Mouse (Mus musculus): Measurements from ENCODE around the gene Gfra1. TPM values are rescaled to one million over a fixed set of nuclear protein-coding genes. Genes with fewer than 3 reads are reported as not detected.

Gfra1 gene
- polyA plus RNA-seq, 1 experiment from 2014 or later, result 40.4 TPM

- no peak overlapping the region for H3K4me3 ChIP-seq (ENCODE audit: low read depth, low read length)
- 92% methylated on average over 4 of the region's 4 CpGs for WGBS
- H3K27ac ChIP-seq (ENCODE audit: low read depth, low read length), result no peak overlapping the region
These were observed 81.6 kb downstream of the Gfra1 start for GRCm38 (mm10) chr19:58374155-58374554.

GRCm38 (mm10) chr19:58368513-58368912 lies 87.2 kb downstream of the Gfra1 start:
- Histone ChIP-seq H3K4me1 (ENCODE audit: control insufficient read depth, insufficient read depth, low read length) (no peaks in the 10 kb centered on the region), H3K27ac (ENCODE audit: low read depth, low read length) (no peak overlapping the region), H3K9me3 (ENCODE audit: control insufficient read depth, low read length) (no peaks in the 10 kb centered on the region), H3K4me3 (ENCODE audit: low read depth, low read length) (no peak overlapping the region), H3K27me3 (ENCODE audit: control insufficient read depth, insufficient read depth, low read length) (no peaks in the 10 kb centered on the region), H3K36me3 (ENCODE audit: control insufficient read depth, insufficient read depth, low read length) (no peaks in the 10 kb centered on the region; the same call in 1 of the 2 replicates), H3K9ac (ENCODE audit: low read length) (no peak overlapping the region), H3K4me2 (ENCODE audit: low read depth) (no peak overlapping the region)
- 65% methylated on average over 2 of the region's 2 CpGs for WGBS
- DNase-seq (ENCODE audit: low spot score) (no peak), ATAC-seq (ENCODE audit: insufficient read depth, low FRiP score, low TSS enrichment) (no peak)

More at GRCm38 (mm10) chr19:58374155-58374554, 81.6 kb downstream of the Gfra1 start:
- no peak for DNase-seq (ENCODE audit: low spot score)
- Histone ChIP-seq H3K9me3 (ENCODE audit: control insufficient read depth, low read length) (no peaks in the 10 kb centered on the region), H3K4me1 (ENCODE audit: control insufficient read depth, insufficient read depth, low read length) (no peaks in the 10 kb centered on the region), H3K4me2 (ENCODE audit: low read depth) (no peak overlapping the region), H3K27me3 (ENCODE audit: control insufficient read depth, insufficient read depth, low read length) (no peaks in the 10 kb centered on the region), H3K9ac (ENCODE audit: low read length) (no peak overlapping the region), H3K36me3 (ENCODE audit: control insufficient read depth, insufficient read depth, low read length) (no peaks in the 10 kb centered on the region)
- no peak for ATAC-seq (ENCODE audit: insufficient read depth, low FRiP score, low TSS enrichment)

- Histone ChIP-seq H3K27ac (ENCODE audit: low read depth, low read length) (no peak overlapping the region), H3K9me3 (ENCODE audit: control insufficient read depth, low read length) (no peaks in the 10 kb centered on the region), H3K4me2 (ENCODE audit: low read depth) (no peak overlapping the region), H3K4me3 (ENCODE audit: low read depth, low read length) (no peak overlapping the region), H3K4me1 (ENCODE audit: control insufficient read depth, insufficient read depth, low read length) (no peaks in the 10 kb centered on the region), H3K27me3 (ENCODE audit: control insufficient read depth, insufficient read depth, low read length) (no peaks in the 10 kb centered on the region), H3K9ac (ENCODE audit: low read length) (no peak overlapping the region), H3K36me3 (ENCODE audit: control insufficient read depth, insufficient read depth, low read length) (no peaks in the 10 kb centered on the region; the same call in 1 of the 2 replicates)
- WGBS, result 61% methylated on average over 9 of the region's 9 CpGs
- ATAC-seq (ENCODE audit: insufficient read depth, low FRiP score, low TSS enrichment) (no peak), DNase-seq (ENCODE audit: low spot score) (no peak)
These were observed 91.0 kb downstream of the Gfra1 start for GRCm38 (mm10) chr19:58364688-58365087.

- WGBS, result 76% methylated on average over 1 of the region's 1 CpGs
These were observed 94.7 kb downstream of the Gfra1 start for GRCm38 (mm10) chr19:58360982-58361381.

GRCm38 (mm10) chr19:58358063-58358462 lies 97.6 kb downstream of the Gfra1 start:
- 90% methylated on average over 13 of the region's 13 CpGs for WGBS
- Histone ChIP-seq H3K4me2 (ENCODE audit: low read depth) (no peak overlapping the region), H3K27me3 (ENCODE audit: control insufficient read depth, insufficient read depth, low read length) (no peaks in the 10 kb centered on the region), H3K36me3 (ENCODE audit: control insufficient read depth, insufficient read depth, low read length) (no peaks in the 10 kb centered on the region), H3K27ac (ENCODE audit: low read depth, low read length) (no peak overlapping the region), H3K9me3 (ENCODE audit: control insufficient read depth, low read length) (no peaks in the 10 kb centered on the region), H3K4me3 (ENCODE audit: low read depth, low read length) (no peak overlapping the region), H3K4me1 (ENCODE audit: control insufficient read depth, insufficient read depth, low read length) (peaks cover 9% of the 10 kb centered on the region), H3K9ac (ENCODE audit: low read length) (no peak overlapping the region)
- no peak for ATAC-seq (ENCODE audit: insufficient read depth, low FRiP score, low TSS enrichment)
- no peak for DNase-seq (ENCODE audit: low spot score)

More at GRCm38 (mm10) chr19:58360982-58361381, 94.7 kb downstream of the Gfra1 start:
- Histone ChIP-seq H3K9ac (ENCODE audit: low read length) (no peak overlapping the region), H3K4me2 (ENCODE audit: low read depth) (no peak overlapping the region), H3K27me3 (ENCODE audit: control insufficient read depth, insufficient read depth, low read length) (no peaks in the 10 kb centered on the region), H3K4me1 (ENCODE audit: control insufficient read depth, insufficient read depth, low read length) (no peaks in the 10 kb centered on the region), H3K27ac (ENCODE audit: low read depth, low read length) (no peak overlapping the region), H3K4me3 (ENCODE audit: low read depth, low read length) (no peak overlapping the region), H3K9me3 (ENCODE audit: control insufficient read depth, low read length) (no peaks in the 10 kb centered on the region), H3K36me3 (ENCODE audit: control insufficient read depth, insufficient read depth, low read length) (no peaks in the 10 kb centered on the region)
- DNase-seq (ENCODE audit: low spot score) (no peak), ATAC-seq (ENCODE audit: insufficient read depth, low FRiP score, low TSS enrichment) (no peak)

- Histone ChIP-seq H3K4me3 (ENCODE audit: low read depth, low read length) (no peak overlapping the region), H3K36me3 (ENCODE audit: control insufficient read depth, insufficient read depth, low read length) (no peaks in the 10 kb centered on the region), H3K9ac (ENCODE audit: low read length) (no peak overlapping the region), H3K9me3 (ENCODE audit: control insufficient read depth, low read length) (no peaks in the 10 kb centered on the region), H3K27me3 (ENCODE audit: control insufficient read depth, insufficient read depth, low read length) (0 out of 2 replicates have a peak, but pooled peaks cover 2% of the 10 kb centered on the region), H3K27ac (ENCODE audit: low read depth, low read length) (no peak overlapping the region), H3K4me2 (ENCODE audit: low read depth) (no peak overlapping the region), H3K4me1 (ENCODE audit: control insufficient read depth, insufficient read depth, low read length) (peaks cover 24% of the 10 kb centered on the region)
- DNase-seq (ENCODE audit: low spot score) (no peak), ATAC-seq (ENCODE audit: insufficient read depth, low FRiP score, low TSS enrichment) (no peak)
- WGBS, result 32% methylated on average over 2 of the region's 2 CpGs
These were observed 101.8 kb downstream of the Gfra1 start for GRCm38 (mm10) chr19:58353953-58354352.

- H3K9ac ChIP-seq (ENCODE audit: low read length), result no peak overlapping the region
- WGBS, result 57% methylated on average over 13 of the region's 13 CpGs
- H3K4me2 ChIP-seq (ENCODE audit: low read depth), result no peak overlapping the region
- H3K27me3 ChIP-seq (ENCODE audit: control insufficient read depth, insufficient read depth, low read length), result 0 out of 2 replicates have a peak, but pooled peaks cover 2% of the 10 kb centered on the region
- H3K4me3 ChIP-seq (ENCODE audit: low read depth, low read length), result no peak overlapping the region
- no peaks in the 10 kb centered on the region for H3K36me3 ChIP-seq (ENCODE audit: control insufficient read depth, insufficient read depth, low read length)
- H3K4me1 ChIP-seq (ENCODE audit: control insufficient read depth, insufficient read depth, low read length), result peaks cover 29% of the 10 kb centered on the region
- ATAC-seq (ENCODE audit: insufficient read depth, low FRiP score, low TSS enrichment), result peak; percentile 48; the same call in 1 of the 2 replicates
- no peak for DNase-seq (ENCODE audit: low spot score)
- H3K27ac ChIP-seq (ENCODE audit: low read depth, low read length), result peak overlapping the region; percentile 58
- no peaks in the 10 kb centered on the region for H3K9me3 ChIP-seq (ENCODE audit: control insufficient read depth, low read length)
These were observed 102.3 kb downstream of the Gfra1 start for GRCm38 (mm10) chr19:58353260-58353870.

- H3K9me3 ChIP-seq (ENCODE audit: control insufficient read depth, low read length), result no peaks in the 10 kb centered on the region
- no peak overlapping the region for H3K4me3 ChIP-seq (ENCODE audit: low read depth, low read length)
- 49% methylated on average over 5 of the region's 5 CpGs for WGBS
- H3K9ac ChIP-seq (ENCODE audit: low read length), result no peak overlapping the region
- ATAC-seq (ENCODE audit: insufficient read depth, low FRiP score, low TSS enrichment) (no peak), DNase-seq (ENCODE audit: low spot score) (peak; percentile 30)
- no peak overlapping the region for H3K4me2 ChIP-seq (ENCODE audit: low read depth)
- no peaks in the 10 kb centered on the region for H3K36me3 ChIP-seq (ENCODE audit: control insufficient read depth, insufficient read depth, low read length)
- no peak overlapping the region for H3K27ac ChIP-seq (ENCODE audit: low read depth, low read length)
- 0 out of 2 replicates have a peak, but pooled peaks cover 2% of the 10 kb centered on the region for H3K27me3 ChIP-seq (ENCODE audit: control insufficient read depth, insufficient read depth, low read length)
- peaks cover 29% of the 10 kb centered on the region for H3K4me1 ChIP-seq (ENCODE audit: control insufficient read depth, insufficient read depth, low read length)
These were observed 105.8 kb downstream of the Gfra1 start for GRCm38 (mm10) chr19:58349890-58350408.

GRCm38 (mm10) chr19:58345137-58345536 lies 110.6 kb downstream of the Gfra1 start:
- H3K4me1 ChIP-seq (ENCODE audit: control insufficient read depth, insufficient read depth, low read length), result peaks cover 5% of the 10 kb centered on the region
- no peak overlapping the region for H3K4me3 ChIP-seq (ENCODE audit: low read depth, low read length)
- DNase-seq (ENCODE audit: low spot score) (no peak), ATAC-seq (ENCODE audit: insufficient read depth, low FRiP score, low TSS enrichment) (no peak)
- no peak overlapping the region for H3K27ac ChIP-seq (ENCODE audit: low read depth, low read length)
- H3K36me3 ChIP-seq (ENCODE audit: control insufficient read depth, insufficient read depth, low read length), result no peaks in the 10 kb centered on the region
- H3K9me3 ChIP-seq (ENCODE audit: control insufficient read depth, low read length), result no peaks in the 10 kb centered on the region
- no peaks in the 10 kb centered on the region for H3K27me3 ChIP-seq (ENCODE audit: control insufficient read depth, insufficient read depth, low read length)
- no peak overlapping the region for H3K9ac ChIP-seq (ENCODE audit: low read length)
- no peak overlapping the region for H3K4me2 ChIP-seq (ENCODE audit: low read depth)
- 49% methylated on average over 7 of the region's 7 CpGs for WGBS

Data from neural tube, embryonic 11.5 days (tissue).